Mouse (Mus musculus) kidney, adult 18-20 months (tissue): ENCODE data around the gene Plcd4.
A peak's percentile ranks its signal among the peaks of the same experiment; 100 is the strongest.
"Not testable (repeated sequence)": the region's sequence is repeated elsewhere in the genome, so short reads cannot be mapped to it uniquely, and the experiment has no call there.

Source experiments
- DNase-seq: peaks from one replicate; pipeline ENCODE4 v3.0.0; 2021

Gene Plcd4

DNA sequence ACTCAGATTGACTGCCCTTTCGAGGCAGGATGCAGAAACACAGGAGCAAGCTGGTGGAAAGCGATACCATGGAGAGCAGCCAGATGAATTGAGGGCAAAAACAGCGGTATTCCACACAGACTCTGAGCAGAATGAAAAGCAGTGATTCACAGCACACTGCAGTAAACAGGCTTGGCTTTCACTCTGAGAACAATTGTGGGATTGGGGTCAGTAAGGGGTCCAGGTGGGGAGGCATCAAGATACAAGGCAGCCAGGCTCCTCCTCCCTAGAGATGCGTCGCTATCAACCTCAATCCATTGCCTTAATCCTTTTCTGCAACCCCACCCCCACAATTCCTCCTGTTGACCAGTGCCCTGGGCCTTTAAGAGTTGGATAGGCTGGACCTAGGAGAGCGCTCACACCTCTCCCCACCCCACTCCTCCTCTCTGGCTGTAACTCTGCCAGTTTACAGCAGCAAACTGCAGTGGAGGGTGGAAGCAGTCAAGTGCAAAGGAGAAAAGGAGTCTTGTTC, at the start of gene Plcd4:
TSS of gene Plcd4 (plus strand) at position 438 of the 511 bp plus-strand sequence.
- peak; percentile 29 for DNase-seq

DNA sequence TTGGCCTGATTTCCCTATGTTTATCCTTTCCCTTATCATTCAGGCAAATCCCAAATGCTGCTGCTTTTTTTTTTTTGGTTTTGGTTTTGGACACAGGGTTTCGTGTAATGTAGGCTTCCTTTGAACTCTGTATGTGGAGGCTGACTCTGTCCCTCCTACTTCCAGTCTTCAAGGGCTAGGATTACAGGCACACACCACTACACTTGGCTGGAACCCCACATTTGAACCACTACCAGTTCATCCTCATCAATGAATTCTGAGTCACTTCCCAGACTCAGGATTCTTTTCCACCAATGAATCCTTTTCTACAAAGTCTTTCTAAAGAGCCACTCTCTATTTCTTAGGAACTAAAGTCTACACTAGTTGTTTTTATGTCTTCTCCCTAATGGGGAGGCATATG, 41.6 kb upstream of the Plcd4 start:
- DNase-seq = no peak

DNA sequence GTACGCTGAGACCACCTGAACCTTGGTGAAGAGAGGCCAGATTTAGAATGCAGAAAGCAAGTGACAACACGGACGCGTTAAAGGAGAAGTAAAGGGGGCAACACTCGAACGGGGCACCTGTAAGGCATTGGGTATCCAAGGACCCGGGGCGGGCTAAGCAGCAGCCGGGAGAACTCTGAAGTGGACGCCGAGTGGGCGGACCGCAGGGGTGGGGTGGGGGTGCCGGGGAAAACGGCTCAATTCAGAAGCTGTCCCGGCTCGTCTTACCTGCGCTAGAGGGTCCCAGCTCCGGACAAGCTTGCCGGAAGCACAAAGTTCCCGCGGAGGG, 37.3 kb upstream of the Plcd4 start:
- DNase-seq = no peak

GRCm38 (mm10) chr1:74505721-74506464, 36.8 kb upstream of the Plcd4 start, which contains the start of gene Cnot9:
Gene Cnot9 (plus strand): TSS chr1:74506058.
- peak; percentile 100 for DNase-seq

DNA sequence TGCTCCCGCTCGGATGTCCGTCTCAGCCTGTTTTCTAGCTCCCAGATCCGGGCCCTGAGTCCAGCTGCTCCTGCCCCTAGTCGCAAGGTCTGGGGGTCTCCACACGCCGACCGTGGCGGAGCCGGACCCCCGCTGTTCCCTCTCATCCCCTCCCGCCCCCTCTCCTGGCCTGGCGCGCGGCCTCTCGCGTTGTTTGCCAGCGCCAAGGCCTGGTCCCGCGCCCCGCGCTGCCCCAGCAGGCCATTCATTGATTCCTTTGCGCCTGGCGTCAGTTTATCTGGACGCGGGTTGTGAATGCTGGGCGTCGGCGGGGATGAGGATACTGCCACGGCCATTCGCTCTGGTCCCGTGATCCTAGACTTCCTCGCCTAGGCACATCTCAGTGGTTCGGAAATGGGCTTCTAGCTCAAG, 36.2 kb upstream of the Plcd4 start:
- no peak for DNase-seq

DNA sequence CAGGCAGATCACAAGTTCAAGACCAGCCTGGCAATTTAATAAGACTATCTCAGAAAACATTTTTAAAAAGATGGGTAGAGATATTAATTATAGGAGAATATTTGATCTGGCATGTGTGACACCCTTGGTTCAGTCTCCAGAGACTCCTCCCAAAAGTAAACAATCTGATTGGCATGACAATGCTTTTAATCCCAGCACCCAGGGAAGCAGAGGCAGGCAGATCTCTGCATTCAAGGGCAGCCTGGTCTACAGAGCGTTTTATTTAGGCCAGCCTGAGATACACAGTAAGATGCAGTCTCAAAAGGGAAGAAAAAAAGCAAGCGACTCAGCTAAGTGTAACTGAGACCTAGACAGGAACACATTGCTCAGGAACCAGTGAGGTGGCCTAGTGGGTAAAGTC, 34.9 kb upstream of the Plcd4 start:
- no peak for DNase-seq

GRCm38 (mm10) chr1:74511306-74511705, 31.4 kb upstream of the Plcd4 start:
- no peak for DNase-seq

GRCm38 (mm10) chr1:74512999-74513398, 29.7 kb upstream of the Plcd4 start:
- DNase-seq = not testable (repeated sequence)

DNA sequence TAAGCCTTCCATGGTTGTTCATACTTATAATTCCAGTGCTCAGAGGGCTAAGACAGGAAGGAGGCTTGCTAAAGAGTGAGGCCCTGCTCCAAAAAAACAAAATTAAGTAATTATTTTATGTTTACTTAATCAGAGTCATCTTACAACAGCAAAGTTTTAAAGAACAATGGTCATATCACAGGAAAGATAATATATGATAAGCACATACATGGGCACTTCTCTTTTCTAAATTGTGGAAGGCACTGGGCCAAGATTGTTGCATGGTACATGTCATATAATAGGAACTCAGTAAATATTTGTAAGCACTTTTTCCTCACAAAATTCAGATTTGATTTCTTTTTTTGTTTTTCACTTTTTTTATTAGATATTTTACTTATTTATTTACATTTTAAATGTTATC, 22.8 kb upstream of the Plcd4 start:
- DNase-seq = no peak

GRCm38 (mm10) chr1:74524746-74525145, 17.9 kb upstream of the Plcd4 start:
- no peak for DNase-seq

DNA sequence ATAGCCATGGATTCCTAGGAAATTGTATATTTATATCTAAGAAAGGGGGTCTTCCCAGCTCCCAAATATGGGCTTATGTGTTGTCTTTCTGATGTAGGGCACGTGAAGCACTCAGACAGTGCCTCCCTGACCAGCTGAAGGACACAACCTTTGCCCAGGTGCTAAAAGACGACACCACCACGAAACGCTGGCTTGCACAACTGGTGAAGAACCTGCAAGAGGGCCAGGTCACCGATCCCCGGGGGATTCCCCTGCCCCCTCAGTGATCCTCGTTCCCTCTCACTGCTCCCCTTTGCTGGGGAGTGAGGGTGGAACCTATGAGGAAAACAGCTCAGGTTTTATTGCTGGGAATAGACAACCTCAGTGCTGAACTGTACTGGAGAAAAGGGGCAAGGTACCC, 14.1 kb upstream of the Plcd4 start:
- no peak for DNase-seq

GRCm38 (mm10) chr1:74538650-74539049, 4.0 kb upstream of the Plcd4 start:
- no peak for DNase-seq

- no peak for DNase-seq
Measured at GRCm38 (mm10) chr1:74544184-74544583, 1.5 kb downstream of the Plcd4 start, which contains the start of gene Usp37. Gene Usp37 (minus strand): TSS chr1:74544284.

DNA sequence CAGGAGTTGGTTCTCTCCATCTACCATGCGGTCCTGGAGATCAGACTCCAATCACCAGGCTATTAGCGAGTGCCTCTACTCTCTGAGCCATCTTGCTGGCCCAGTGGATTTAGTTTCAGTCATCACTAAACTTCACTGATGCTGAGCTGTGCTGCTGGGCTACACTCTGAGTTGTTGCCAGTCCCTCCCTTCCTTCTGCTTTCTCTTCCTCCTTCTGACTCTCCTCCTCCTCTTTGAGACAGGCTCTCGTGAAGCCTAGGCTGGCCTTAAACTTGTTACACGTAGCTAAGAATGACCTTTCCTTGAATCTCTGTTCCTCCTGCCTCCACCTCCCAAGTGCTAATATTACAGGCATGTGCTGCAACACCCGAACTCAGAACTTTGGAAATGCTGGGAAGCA, 16.4 kb downstream of the Plcd4 start:
- no peak for DNase-seq

GRCm38 (mm10) chr1:74565834-74566233, 23.1 kb downstream of the Plcd4 start:
- no peak for DNase-seq

GRCm38 (mm10) chr1:74569739-74570719, 27.3 kb downstream of the Plcd4 start:
- no peak for DNase-seq

DNA sequence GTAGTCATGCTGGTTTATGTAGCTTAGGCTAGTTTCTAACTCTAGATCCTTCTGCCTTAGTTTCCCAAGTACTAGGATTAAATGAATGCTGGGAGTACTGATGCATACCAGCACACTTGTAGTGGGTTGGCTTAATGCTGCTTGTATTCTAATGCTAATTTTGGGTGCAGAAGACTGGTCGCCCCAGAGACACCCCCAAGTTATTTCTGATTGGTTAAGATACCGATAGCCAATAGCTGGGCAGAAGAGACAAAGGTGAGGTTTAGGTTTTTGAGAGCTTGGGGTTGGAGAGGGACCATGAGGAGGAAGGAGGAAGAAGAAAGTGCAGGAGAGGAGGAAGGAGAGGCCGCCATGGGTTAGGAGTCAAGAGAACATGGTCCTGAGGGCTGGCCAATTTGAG, 39.9 kb downstream of the Plcd4 start:
- DNase-seq = no peak

DNA sequence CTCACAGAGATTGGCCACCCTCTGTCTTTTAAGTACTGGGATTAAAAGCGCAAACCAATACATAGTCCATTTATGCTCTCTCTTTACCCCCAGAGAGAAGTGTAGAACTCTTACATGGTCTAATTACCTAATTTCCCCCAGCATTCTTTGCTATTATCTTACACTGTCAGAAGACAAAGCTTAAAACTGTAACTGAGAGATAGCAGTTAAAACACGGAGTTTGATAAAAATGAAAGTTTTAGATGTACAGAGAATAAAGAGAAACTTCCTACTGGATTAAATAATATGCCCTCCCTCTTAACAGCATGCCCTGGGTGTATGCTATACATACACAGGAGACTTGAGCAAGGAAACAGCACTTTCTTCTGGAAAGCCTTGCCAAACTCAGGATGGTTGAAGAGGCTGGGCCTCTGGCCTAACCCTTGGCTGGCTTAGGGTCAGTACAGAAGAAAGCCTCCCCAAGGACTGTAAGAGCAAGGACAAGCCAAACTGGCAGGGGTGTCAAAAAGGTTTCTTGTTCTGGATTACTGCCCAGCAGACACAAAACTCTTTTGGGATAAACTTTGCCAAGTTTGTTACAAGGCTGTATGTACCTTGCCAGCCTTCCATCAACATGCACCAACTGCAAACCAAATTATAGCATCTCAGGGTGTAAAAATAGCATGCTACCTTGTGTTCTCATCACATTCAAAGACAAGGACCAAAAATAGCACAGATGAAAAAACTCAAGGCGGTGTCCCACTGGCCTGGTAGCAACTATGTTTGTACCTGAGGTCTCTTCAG, 42.1 kb downstream of the Plcd4 start:
- no peak for DNase-seq

DNA sequence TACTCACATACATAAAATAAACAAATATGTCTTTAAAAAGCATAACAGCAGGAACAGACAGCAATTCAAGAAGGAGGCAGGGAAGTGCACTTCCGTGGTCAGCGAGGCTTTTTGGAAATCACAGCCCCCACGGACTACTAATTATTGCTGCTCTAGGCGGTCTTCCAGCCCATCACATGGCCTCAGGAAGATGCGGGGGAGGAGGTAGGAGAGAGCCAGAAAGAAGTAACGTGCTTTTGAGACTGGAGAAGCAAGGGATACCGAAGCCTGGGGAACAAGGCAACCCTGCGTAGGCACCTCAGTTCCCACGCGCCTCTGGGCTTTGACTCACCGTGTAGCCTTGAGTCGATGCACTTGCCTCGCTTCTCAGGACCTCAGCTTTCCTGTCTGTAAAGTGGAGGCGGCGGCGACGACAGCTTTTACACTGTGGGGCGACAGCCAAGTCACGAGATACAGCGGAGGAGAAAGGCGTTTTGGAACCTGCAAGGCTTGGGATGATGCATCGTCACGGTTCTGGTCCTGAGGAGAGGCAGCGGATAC, 44.6 kb downstream of the Plcd4 start:
- DNase-seq = no peak

DNA sequence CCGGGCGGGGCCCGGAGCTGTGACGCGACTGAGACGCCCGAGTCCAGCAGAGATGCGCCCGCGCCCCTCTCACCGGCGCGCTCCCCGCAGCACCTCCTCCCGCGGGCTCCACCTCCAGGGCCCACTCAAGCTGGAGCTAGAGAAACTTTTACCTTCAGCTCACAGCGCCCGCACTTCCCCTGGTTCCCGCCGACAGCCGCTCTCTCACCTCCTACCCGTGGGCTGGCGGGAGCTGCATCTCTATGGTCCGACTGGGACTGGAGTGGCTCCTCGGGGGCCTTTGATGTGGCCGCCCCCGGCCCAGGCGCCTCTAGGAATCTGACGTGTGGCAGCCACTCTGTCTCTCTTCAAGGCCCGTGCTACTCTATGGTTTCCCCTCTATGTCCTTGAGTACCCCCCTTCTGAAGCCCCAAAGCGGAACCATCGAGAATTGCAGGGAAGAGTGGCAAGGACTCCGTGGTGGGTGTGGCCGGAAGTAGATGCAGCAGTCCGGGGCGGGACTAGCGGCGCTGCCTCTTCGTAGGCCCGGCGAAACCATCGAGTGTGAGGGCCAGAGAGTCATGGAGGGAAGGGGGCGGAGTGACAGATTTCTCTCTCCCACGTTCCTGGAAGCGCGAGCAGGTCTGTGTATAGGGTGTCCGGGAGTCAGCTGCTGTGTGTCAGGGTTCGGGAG, 45.2 kb downstream of the Plcd4 start, which contains the start of the genes Zfp142 and Bcs1l:
TSS of gene Zfp142 (minus strand) at position 474 of the 673 bp plus-strand sequence.
TSS of gene Bcs1l (plus strand) at position 517 of the 673 bp plus-strand sequence.
- peak; percentile 98 for DNase-seq

GRCm38 (mm10) chr1:74594434-74594833, 51.7 kb downstream of the Plcd4 start:
- no peak for DNase-seq
